In genomic region chr7:34200829-34201228, GRCm38 (mm10) we compare ENCODE assay signal across 23 mouse cellular contexts. TPM values are rescaled to one million over a fixed set of nuclear protein-coding genes. Genes with fewer than 3 reads are reported as not detected.
"Had no signal": no experiment of that assay in that cellular context is flagged by ENCODE, and none has a peak within 500 bp of the region (broad histone marks: within the 10 kb centered on the region; RNA-seq: fewer than 3 reads in every experiment).

No protein-coding gene starts in this region.

- DNase-seq: retina, postnatal 1 day; right cerebral cortex, adult 18-20 months; right cerebral cortex, postnatal 14 days; right cerebral cortex, postnatal 25 days; right cerebral cortex, postnatal 4 days; spleen, adult 18-20 months; thymus, adult 18-20 months; thymus, adult 2 months; thymus, postnatal 14 days; thymus, postnatal 25 days; thymus, postnatal 36 days; thymus, postnatal 4 days had no signal

- H3K9me3 ChIP-seq: neural tube, embryonic 13.5 days; neural tube, embryonic 15.5 days; stomach, embryonic 15.5 days had no signal

- H3K4me2 ChIP-seq: neural tube, embryonic 13.5 days; neural tube, embryonic 15.5 days; stomach, embryonic 15.5 days had no signal

- H3K9ac ChIP-seq: neural tube, embryonic 13.5 days; neural tube, embryonic 15.5 days; stomach, embryonic 15.5 days had no signal

- H3K27me3 ChIP-seq: neural tube, embryonic 13.5 days; neural tube, embryonic 15.5 days; stomach, embryonic 15.5 days had no signal

- H3K4me1 ChIP-seq: stomach, embryonic 15.5 days had no signal

- H3K27ac ChIP-seq: neural tube, embryonic 13.5 days; neural tube, embryonic 15.5 days; stomach, embryonic 15.5 days had no signal

- H3K4me3 ChIP-seq: neural tube, embryonic 13.5 days; neural tube, embryonic 15.5 days; stomach, embryonic 15.5 days had no signal

RNA-seq across cellular contexts. Expression of gene Gm6096, which starts 50.0 kb away (rescaled TPM):
- total RNA-seq: neutrophil, adult 5-6 weeks had no signal
- polyA plus RNA-seq: neural tube, embryonic 13.5 days; neural tube, embryonic 14.5 days; neural tube, embryonic 15.5 days; small intestine, adult 2 months; spleen, adult 2 months; stomach, embryonic 15.5 days; stomach, embryonic 16.5 days; testis, adult 2 months; thymus, adult 2 months; thymus, postnatal 0 days; urinary bladder, adult 2 months had no signal
